Mouse (Mus musculus) ES-E14 (cell line): ENCODE measurements at regions not wholly inside any gene's neighbourhood (a gene's known extent, or its start where the extent isn't known, plus 50 kb on each side); places are given as distances from the start of the nearest gene placed in this dataset.

Experiments used
- DNase-seq: peaks from one replicate; pipeline ENCODE4 v3.0.0-alpha.2; 2013; ENCODE audit warnings: low read depth, low spot score
- H3K27ac ChIP-seq: 2 replicates; pipeline ENCODE4 v1.5.1; 2012; ENCODE audit warnings: low read depth, mild to moderate bottlenecking, low read length, moderate library complexity, mixed read lengths; ENCODE audit not compliant: poor library complexity, insufficient read depth, severe bottlenecking
- H3K36me3 ChIP-seq: 2 replicates; pipeline ENCODE4 v1.6.1; 2012; ENCODE audit warnings: mild to moderate bottlenecking, low read length, moderate library complexity, mixed read lengths; ENCODE audit not compliant: control insufficient read depth, poor library complexity, insufficient read depth, severe bottlenecking
- H3K4me1 ChIP-seq, 2 experiments: fragments of 150-350 bp in 1 of 2; sonication (generic) in 1 of 2; 2 replicates each; pipeline ENCODE4 v1.6.1; 2012; ENCODE audit warnings: low read length in 2 of 2, mild to moderate bottlenecking in 1 of 2, mixed read lengths in 1 of 2; ENCODE audit not compliant: control insufficient read depth in 2 of 2, insufficient read depth in 2 of 2, poor library complexity in 1 of 2
- H3K4me3 ChIP-seq, 2 experiments: fragments of 150-350 bp in 1 of 2; sonication (generic) in 1 of 2; 2 replicates each; pipeline ENCODE4 v1.5.1; 2012; ENCODE audit warnings: low read length in 2 of 2, low read depth in 1 of 2, mild to moderate bottlenecking in 1 of 2, mixed read lengths in 1 of 2; ENCODE audit not compliant: insufficient read depth in 1 of 2, poor library complexity in 1 of 2, severe bottlenecking in 1 of 2
- H3K9ac ChIP-seq: 2 replicates; pipeline ENCODE4 v1.6.1; 2012; ENCODE audit warnings: low read depth, mild to moderate bottlenecking, low read length, mixed read lengths; ENCODE audit not compliant: poor library complexity, insufficient read depth, severe bottlenecking
- H3K9me3 ChIP-seq: fragments of 150-350 bp; sonication (generic); 2 replicates; pipeline ENCODE4 v1.6.1; 2012; ENCODE audit warnings: low read depth, mild to moderate bottlenecking, low read length; ENCODE audit not compliant: control insufficient read depth, insufficient read depth
- CHD2 ChIP-seq: IDR thresholded peaks from 2 replicates; pipeline ENCODE4 v1.6.1; 2014; ENCODE audit warnings: mild to moderate bottlenecking, low read depth, low read length, inconsistent platforms
- HCFC1 ChIP-seq: IDR thresholded peaks from 2 replicates; pipeline ENCODE4 v1.6.1; 2012; ENCODE audit warnings: low read length, inconsistent platforms, borderline replicate concordance; ENCODE audit not compliant: insufficient read depth
- MAFK ChIP-seq: IDR thresholded peaks from 2 replicates; pipeline ENCODE4 v1.6.1; 2014; ENCODE audit warnings: mild to moderate bottlenecking, low read depth, low read length, inconsistent platforms; ENCODE audit not compliant: insufficient read depth
- ZC3H11A ChIP-seq: IDR thresholded peaks from 2 replicates; pipeline ENCODE4 v1.6.1; 2012; ENCODE audit warnings: low read depth, mild to moderate bottlenecking, inconsistent platforms, low read length, borderline replicate concordance
- ZNF384 ChIP-seq: IDR thresholded peaks from 2 replicates; pipeline ENCODE4 v1.6.1; 2012; ENCODE audit warnings: low read depth, low read length, inconsistent platforms
- in situ Hi-C, 2 experiments: fragments of 600-800 bp; cut with MboI; formaldehyde crosslinking; loops; one replicate each; pipeline ENCODE4 v1.15.1; 2025; ENCODE audit warnings: low sequenced_read_pairs in 2 of 2, inconsistent platforms in 1 of 2; ENCODE audit not compliant: unreplicated experiment in 2 of 2

- H3K9me3 ChIP-seq, result no peaks in the 10 kb centered on the region
Observed at GRCm38 (mm10) chr16:12931111-12931510, 178.4 kb upstream of the Ercc4 start.

GRCm38 (mm10) chr16:12932959-12933358 lies 176.5 kb upstream of the Ercc4 start:
- Histone ChIP-seq H3K27ac (no peak overlapping the region), H3K36me3 (no peaks in the 10 kb centered on the region), H3K4me3 (no peak overlapping the region), H3K9ac (no peak overlapping the region), H3K4me1 (no peaks in the 10 kb centered on the region), H3K9me3 (no peaks in the 10 kb centered on the region)
- in situ Hi-C loops, result no loop called here
- no peak for TF ChIP-seq MAFK
- no peak for TF ChIP-seq CHD2
- TF ChIP-seq ZNF384, result no peak
- TF ChIP-seq ZC3H11A, result no peak
- TF ChIP-seq HCFC1, result no peak
- DNase-seq, result no peak

More at GRCm38 (mm10) chr16:12931111-12931510, 178.4 kb upstream of the Ercc4 start:
- Histone ChIP-seq H3K4me3 (peak overlapping the region in 1 of 2 experiments; percentile 16; a peak in 1 of 4 replicates), H3K36me3 (no peaks in the 10 kb centered on the region), H3K4me1 (no peaks in the 10 kb centered on the region), H3K27ac (no peak overlapping the region), H3K9ac (no peak overlapping the region)
- in situ Hi-C loops, result no loop called here
- TF ChIP-seq MAFK (no peak), HCFC1 (no peak), CHD2 (no peak), ZNF384 (no peak), ZC3H11A (no peak)
- peak; percentile 11 for DNase-seq

GRCm38 (mm10) chr16:12934586-12934985 lies 174.9 kb upstream of the Ercc4 start:
- no peaks in the 10 kb centered on the region for H3K9me3 ChIP-seq
- in situ Hi-C loops, result no loop called here
- no peak overlapping the region for H3K27ac ChIP-seq
- H3K9ac ChIP-seq, result no peak overlapping the region
- no peaks in the 10 kb centered on the region for H3K36me3 ChIP-seq
- no peak for DNase-seq
- no peak overlapping the region for H3K4me3 ChIP-seq
- no peaks in the 10 kb centered on the region for H3K4me1 ChIP-seq
- no peak for TF ChIP-seq CHD2
- no peak for TF ChIP-seq HCFC1
- TF ChIP-seq ZC3H11A, result no peak
- TF ChIP-seq MAFK, result no peak
- TF ChIP-seq ZNF384, result no peak

- H3K4me3 ChIP-seq, result no peak overlapping the region
- H3K27ac ChIP-seq, result no peak overlapping the region
- in situ Hi-C loops, result no loop called here
- no peak overlapping the region for H3K9ac ChIP-seq
- no peaks in the 10 kb centered on the region for H3K9me3 ChIP-seq
- H3K4me1 ChIP-seq, result no peaks in the 10 kb centered on the region
- no peak for DNase-seq
- no peaks in the 10 kb centered on the region for H3K36me3 ChIP-seq
- no peak for TF ChIP-seq CHD2
- no peak for TF ChIP-seq ZC3H11A
- no peak for TF ChIP-seq MAFK
- no peak for TF ChIP-seq HCFC1
- TF ChIP-seq ZNF384, result no peak
Observed at GRCm38 (mm10) chr16:12935266-12935665, 174.2 kb upstream of the Ercc4 start.

GRCm38 (mm10) chr16:12936571-12936970 lies 172.9 kb upstream of the Ercc4 start:
- no peaks in the 10 kb centered on the region for H3K4me1 ChIP-seq
- H3K4me3 ChIP-seq, result no peak overlapping the region
- in situ Hi-C loops, result no loop called here
- TF ChIP-seq MAFK (no peak), HCFC1 (no peak), CHD2 (no peak), ZC3H11A (no peak), ZNF384 (no peak)
- DNase-seq, result no peak
- H3K9ac ChIP-seq, result no peak overlapping the region
- no peaks in the 10 kb centered on the region for H3K9me3 ChIP-seq
- no peaks in the 10 kb centered on the region for H3K36me3 ChIP-seq
- no peak overlapping the region for H3K27ac ChIP-seq
